Mouse (Mus musculus): ENCODE data around the gene Srp68.

DNA sequence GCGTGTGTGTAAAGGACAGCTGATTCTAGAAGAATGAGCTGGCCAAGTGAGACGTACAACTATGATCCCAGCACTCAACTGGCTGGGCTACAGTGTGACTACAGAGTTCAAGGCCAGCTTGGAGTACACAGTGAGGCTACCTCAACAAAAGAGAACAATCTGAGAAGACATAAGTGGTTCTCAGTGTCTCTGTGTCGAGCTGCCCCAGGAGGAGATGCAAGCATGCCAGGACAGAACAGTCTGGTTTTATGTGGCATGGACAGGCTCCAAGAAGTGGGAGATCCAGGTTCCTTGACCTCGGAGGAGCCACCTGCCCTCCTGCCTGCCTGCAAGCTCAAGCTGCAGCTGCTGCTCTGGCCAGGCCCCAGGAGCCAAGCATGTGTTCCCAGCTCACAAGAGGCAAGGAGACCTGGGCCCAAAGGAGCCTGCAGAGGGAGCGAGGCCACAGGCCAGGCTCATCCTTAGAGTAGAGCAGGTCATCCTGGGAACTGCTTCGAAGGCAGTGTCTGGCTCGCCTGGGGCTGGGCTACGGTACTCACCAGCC, 22.2 kb upstream of the Srp68 start:
- TF ChIP-seq MXI1 (IDR thresholded peaks at IDR 0.05; ENCODE audit: low read depth, low read length), result no peak
- TF ChIP-seq POLR2AphosphoS5 (IDR thresholded peaks at IDR 0.05; ENCODE audit: borderline replicate concordance, low read depth, low read length), result no peak
- no peak for TF ChIP-seq CTCF (IDR thresholded peaks at IDR 0.05 in 2 of 3, conservative IDR thresholded peaks at IDR 0.05 in 1 of 3; ENCODE audit: control insufficient read depth in 1 of 3, insufficient read depth in 1 of 3, low read depth in 2 of 3, low read length in 3 of 3, poor library complexity in 1 of 3, severe bottlenecking in 1 of 3)
- TF ChIP-seq POLR2A (IDR thresholded peaks at IDR 0.05; ENCODE audit: control insufficient read depth in 1 of 2, insufficient read depth in 1 of 2, low read depth in 1 of 2, low read length in 2 of 2, poor library complexity in 1 of 2), result no peak
- no peak for TF ChIP-seq SIN3A (IDR thresholded peaks at IDR 0.05; ENCODE audit: low read length)
- no peak for TF ChIP-seq E2F4 (IDR thresholded peaks at IDR 0.05; ENCODE audit: borderline replicate concordance, low read depth, low read length)
